Mouse (Mus musculus): ENCODE measurements around the gene Ddx24.
A peak's percentile ranks its signal among the peaks of the same experiment; 100 is the strongest.

Ddx24 gene

GRCm38 (mm10) chr12:103389348-103389727 lies 36.3 kb downstream of the Ddx24 start:
- DNase-seq: peak; percentile 21 to 33

GRCm38 (mm10) chr12:103388505-103389347 lies 36.9 kb downstream of the Ddx24 start, which contains the start of gene Otub2:
Otub2 (plus strand) TSS chr12:103388682.
- DNase-seq: peak; percentile 98

GRCm38 (mm10) chr12:103380226-103380625 lies 45.4 kb downstream of the Ddx24 start:
- DNase-seq: no peak

GRCm38 (mm10) chr12:103376774-103377173 lies 48.9 kb downstream of the Ddx24 start:
- no peak for DNase-seq

- DNase-seq: no peak
Measured at GRCm38 (mm10) chr12:103376124-103376523, 49.5 kb downstream of the Ddx24 start.

- DNase-seq: no peak
Measured at GRCm38 (mm10) chr12:103373530-103374236, 51.9 kb downstream of the Ddx24 start.

GRCm38 (mm10) chr12:103371711-103372110 lies 53.9 kb downstream of the Ddx24 start:
- DNase-seq: peak; percentile 40 to 48

GRCm38 (mm10) chr12:103370861-103371260 lies 54.8 kb downstream of the Ddx24 start:
- no peak for DNase-seq

GRCm38 (mm10) chr12:103368777-103369176 lies 56.9 kb downstream of the Ddx24 start:
- DNase-seq: no peak

GRCm38 (mm10) chr12:103368326-103368669 lies 57.3 kb downstream of the Ddx24 start:
- no peak for DNase-seq

- peak; percentile 44 to 48 for DNase-seq
Measured at GRCm38 (mm10) chr12:103367620-103368325, 57.9 kb downstream of the Ddx24 start.

GRCm38 (mm10) chr12:103367171-103367570 lies 58.5 kb downstream of the Ddx24 start:
- no peak for DNase-seq

GRCm38 (mm10) chr12:103362336-103362735 lies 63.3 kb downstream of the Ddx24 start:
- no peak for DNase-seq

GRCm38 (mm10) chr12:103361539-103362307 lies 63.9 kb downstream of the Ddx24 start:
- DNase-seq: no peak

- no peak for DNase-seq
Measured at GRCm38 (mm10) chr12:103360812-103361211, 64.8 kb downstream of the Ddx24 start.

- DNase-seq: no peak
Measured at GRCm38 (mm10) chr12:103358951-103359801, 66.5 kb downstream of the Ddx24 start.

- DNase-seq: no peak
Measured at GRCm38 (mm10) chr12:103358216-103358615, 67.4 kb downstream of the Ddx24 start.

Measured in lung, adult 18-20 months (tissue).